Mouse (Mus musculus) embryonic facial prominence, embryonic 12.5 days (tissue): ENCODE data around the gene Hoxd13. TPM values are rescaled to one million over a fixed set of nuclear protein-coding genes. Genes with fewer than 3 reads are reported as not detected.

Experiments used
- ATAC-seq: fragments of 200-750 bp; cut with Nextera tagmentation; 2 replicates; pipeline ENCODE4 v1.8.0; 2017; ENCODE audit not compliant: insufficient number of reproducible peaks, insufficient read depth, low FRiP score, low TSS enrichment
- H3K27ac ChIP-seq: fragments of 300-500 bp; sonication (generic); 2 replicates; pipeline ENCODE4 v1.5.1; 2016; ENCODE audit warnings: mild to moderate bottlenecking
- H3K27me3 ChIP-seq: fragments of 300-500 bp; sonication (generic); 2 replicates; pipeline ENCODE4 v1.6.1; 2016; ENCODE audit warnings: mild to moderate bottlenecking, moderate library complexity
- H3K36me3 ChIP-seq: fragments of 300-500 bp; sonication (generic); 2 replicates; pipeline ENCODE4 v1.6.1; 2016; ENCODE audit warnings: mild to moderate bottlenecking
- H3K4me1 ChIP-seq: fragments of 300-500 bp; sonication (generic); 2 replicates; pipeline ENCODE4 v1.6.1; 2016
- H3K4me2 ChIP-seq: fragments of 300-500 bp; sonication (generic); replicated peaks from 2 replicates; pipeline ENCODE4 v1.6.1; 2016; ENCODE audit warnings: mild to moderate bottlenecking, moderate library complexity
- H3K4me3 ChIP-seq: fragments of 300-500 bp; sonication (generic); 2 replicates; pipeline ENCODE4 v1.5.1; 2016; ENCODE audit warnings: mild to moderate bottlenecking
- H3K9ac ChIP-seq: fragments of 300-500 bp; sonication (generic); 2 replicates; pipeline ENCODE4 v1.6.1; 2016; ENCODE audit warnings: mild to moderate bottlenecking, moderate library complexity
- H3K9me3 ChIP-seq: fragments of 300-500 bp; sonication (generic); 2 replicates; pipeline ENCODE4 v1.6.1; 2016; ENCODE audit warnings: mild to moderate bottlenecking, moderate library complexity
- WGBS: fragments of 180-500 bp; shearing (Covaris S2); methylation state at CpG from one replicate; pipeline ENCODE4 v1.1.7; 2016; 5-methylcytosine and 5-hydroxymethylcytosine counted together
- polyA plus RNA-seq: library from polyadenylated mRNA; unstranded; fragments of >200 nt; fragmentation: Nextera tagmentation; extraction: Ambion mirVana; gene quantifications from 2 replicates; pipeline ENCODE4 v1.2.1, GENCODE M21; 2016

Hoxd13 gene
- polyA plus RNA-seq, 1 experiment from 2014 or later, result not detected

- peaks cover 9% of the 10 kb centered on the region; the same call in 1 of the 2 replicates for H3K4me1 ChIP-seq
- under 1% methylated on average over 65 of the region's 69 CpGs for WGBS
- no peaks in the 10 kb centered on the region for H3K9me3 ChIP-seq
- H3K36me3 ChIP-seq, result no peaks in the 10 kb centered on the region
- peak overlapping the region; percentile 50 for H3K4me2 ChIP-seq
- peak overlapping the region; percentile 32 for H3K4me3 ChIP-seq
- no peak overlapping the region; the same call in 1 of the 2 replicates for H3K9ac ChIP-seq
- H3K27me3 ChIP-seq, result peaks cover 74% of the 10 kb centered on the region
- no peak overlapping the region for H3K27ac ChIP-seq
- no peak for ATAC-seq
Observed at GRCm38 (mm10) chr2:74655821-74656631, 12.1 kb upstream of the Hoxd13 start.

DNA sequence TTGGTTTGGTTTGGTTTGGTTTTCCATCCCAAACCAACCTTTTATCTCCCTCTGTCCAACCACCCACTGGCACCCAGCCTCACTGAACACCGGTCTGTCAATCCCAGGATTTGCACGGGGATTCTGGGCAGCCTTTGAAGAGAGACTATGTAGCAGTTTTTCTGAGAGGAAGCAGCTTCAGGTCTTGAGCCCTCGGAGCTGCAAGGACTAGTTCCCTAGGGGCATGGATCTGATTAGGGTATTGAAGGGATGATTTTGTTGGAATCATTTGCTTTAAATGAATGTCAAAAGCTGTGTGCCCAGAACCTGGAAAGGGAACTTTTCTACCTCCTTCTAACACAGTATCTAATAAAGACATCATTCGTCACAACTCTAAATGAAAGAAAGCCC is 11.5 kb upstream of the Hoxd13 start:
- no peak for ATAC-seq
- Histone ChIP-seq H3K4me1 (peaks cover 9% of the 10 kb centered on the region; the same call in 1 of the 2 replicates), H3K4me3 (no peak overlapping the region), H3K27me3 (peaks cover 75% of the 10 kb centered on the region), H3K27ac (no peak overlapping the region), H3K9ac (no peak overlapping the region), H3K36me3 (no peaks in the 10 kb centered on the region), H3K4me2 (no peak overlapping the region), H3K9me3 (no peaks in the 10 kb centered on the region)
- 4% methylated on average over 4 of the region's 4 CpGs for WGBS

- no peak overlapping the region for H3K27ac ChIP-seq
- H3K4me3 ChIP-seq, result peak overlapping the region; percentile 15; the same call in 1 of the 2 replicates
- WGBS, result 2% methylated on average over 62 of the region's 62 CpGs
- no peak overlapping the region for H3K9ac ChIP-seq
- no peak for ATAC-seq
- H3K4me1 ChIP-seq, result peaks cover 9% of the 10 kb centered on the region; the same call in 1 of the 2 replicates
- H3K4me2 ChIP-seq, result peak overlapping the region; percentile 15; the same call in 1 of the 2 replicates
- peaks cover 75% of the 10 kb centered on the region for H3K27me3 ChIP-seq
- no peaks in the 10 kb centered on the region for H3K9me3 ChIP-seq
- no peaks in the 10 kb centered on the region for H3K36me3 ChIP-seq
Observed at GRCm38 (mm10) chr2:74657251-74658023, 10.7 kb upstream of the Hoxd13 start.

DNA sequence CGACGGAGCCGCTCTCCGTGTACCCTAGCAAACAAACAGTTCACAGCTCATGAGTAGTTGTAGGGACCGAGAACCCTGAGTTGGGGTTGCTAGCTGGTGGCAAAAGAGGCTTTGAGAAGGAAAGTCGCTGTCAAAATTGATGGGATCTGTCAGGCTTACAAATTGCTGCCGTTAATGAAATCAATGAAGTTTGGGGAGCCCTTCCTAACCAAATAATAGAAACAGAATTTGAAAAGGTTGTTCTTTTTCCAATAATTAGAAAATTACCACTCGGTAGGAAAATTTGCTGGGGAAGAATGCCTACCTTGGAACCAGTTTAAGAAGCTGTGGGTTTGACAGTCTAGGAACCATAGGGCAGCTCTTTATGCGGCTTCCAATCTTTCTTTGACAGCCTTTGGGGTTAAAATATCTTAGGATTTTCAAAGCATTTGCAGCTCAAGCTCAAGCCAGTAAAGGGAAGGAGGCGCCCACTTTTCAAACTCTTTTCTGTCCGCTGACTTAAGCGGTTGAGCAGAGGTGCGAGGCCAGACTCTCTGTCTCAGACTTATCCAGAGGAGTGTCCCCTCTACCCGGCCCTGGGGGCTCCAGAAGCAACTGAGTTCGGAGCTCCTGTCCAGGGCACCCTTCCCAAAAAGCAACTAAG is 10.0 kb upstream of the Hoxd13 start:
- Histone ChIP-seq H3K27me3 (peaks cover 80% of the 10 kb centered on the region), H3K4me2 (no peak overlapping the region), H3K27ac (no peak overlapping the region), H3K9me3 (no peaks in the 10 kb centered on the region), H3K9ac (no peak overlapping the region), H3K36me3 (no peaks in the 10 kb centered on the region), H3K4me3 (peak overlapping the region; percentile 15; the same call in 1 of the 2 replicates), H3K4me1 (peaks cover 9% of the 10 kb centered on the region; the same call in 1 of the 2 replicates)
- WGBS, result 2% methylated on average over 15 of the region's 15 CpGs
- no peak for ATAC-seq

DNA sequence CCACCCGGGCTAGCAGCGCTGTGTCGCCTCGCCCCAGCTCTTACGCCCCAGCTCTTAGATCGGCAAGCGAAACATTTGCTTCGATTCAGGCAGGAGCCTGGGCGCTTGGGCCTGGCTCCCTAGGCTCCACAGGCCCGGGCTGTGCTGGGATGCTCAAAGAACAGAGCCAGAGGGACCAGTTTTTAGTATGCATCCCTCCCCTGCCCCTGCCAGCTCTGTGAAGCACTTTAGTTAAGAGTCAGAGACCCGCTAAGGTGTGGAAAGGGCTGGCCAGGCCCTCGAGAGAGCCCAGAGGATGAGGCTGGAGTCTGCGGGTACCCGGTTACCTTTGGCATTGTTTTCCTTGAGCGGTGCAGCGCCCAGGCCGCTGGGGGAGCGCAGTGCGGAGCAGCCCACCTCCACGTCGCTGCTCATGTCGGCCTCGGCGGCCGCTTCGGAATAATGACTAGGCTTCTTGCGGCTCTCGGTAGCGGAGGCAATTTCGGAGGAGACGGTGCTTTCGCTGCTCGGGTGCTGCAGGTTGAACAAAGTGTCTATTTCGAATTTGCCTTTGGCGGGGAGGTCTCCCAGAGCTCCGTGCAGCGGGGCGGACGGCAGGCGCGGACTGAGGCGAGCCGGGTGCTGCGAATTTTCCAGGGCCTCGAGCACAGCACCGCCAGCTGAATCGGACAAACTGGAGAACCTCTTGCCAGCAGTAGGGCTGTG is 9.3 kb upstream of the Hoxd13 start:
- no peak overlapping the region for H3K9ac ChIP-seq
- no peaks in the 10 kb centered on the region for H3K36me3 ChIP-seq
- peak overlapping the region; percentile 10; the same call in 1 of the 2 replicates for H3K4me3 ChIP-seq
- peaks cover 9% of the 10 kb centered on the region; the same call in 1 of the 2 replicates for H3K4me1 ChIP-seq
- no peak overlapping the region for H3K27ac ChIP-seq
- peaks cover 85% of the 10 kb centered on the region for H3K27me3 ChIP-seq
- H3K4me2 ChIP-seq, result 0 out of 2 replicates have a peak overlapping the region, but pooled peaks have one; percentile 11
- no peak for ATAC-seq
- H3K9me3 ChIP-seq, result no peaks in the 10 kb centered on the region
- WGBS, result under 1% methylated on average over 47 of the region's 47 CpGs

- Histone ChIP-seq H3K4me2 (0 out of 2 replicates have a peak within 1 kb of the TSS, but pooled peaks have one; percentile 11), H3K27me3 (peaks cover 85% of the 10 kb centered on the region), H3K9ac (no peak within 1 kb of the TSS), H3K27ac (no peak within 1 kb of the TSS), H3K9me3 (no peaks in the 10 kb centered on the region), H3K4me1 (peaks cover 9% of the 10 kb centered on the region; the same call in 1 of the 2 replicates), H3K36me3 (no peaks in the 10 kb centered on the region), H3K4me3 (peak within 1 kb of the TSS; percentile 10; the same call in 1 of the 2 replicates)
- no peak for ATAC-seq
- 2% methylated on average over 28 of the region's 28 CpGs for WGBS
Observed at GRCm38 (mm10) chr2:74659507-74660005, 8.6 kb upstream of the Hoxd13 start, which contains the start of gene Evx2. Evx2 (minus strand) TSS chr2:74659557.

DNA sequence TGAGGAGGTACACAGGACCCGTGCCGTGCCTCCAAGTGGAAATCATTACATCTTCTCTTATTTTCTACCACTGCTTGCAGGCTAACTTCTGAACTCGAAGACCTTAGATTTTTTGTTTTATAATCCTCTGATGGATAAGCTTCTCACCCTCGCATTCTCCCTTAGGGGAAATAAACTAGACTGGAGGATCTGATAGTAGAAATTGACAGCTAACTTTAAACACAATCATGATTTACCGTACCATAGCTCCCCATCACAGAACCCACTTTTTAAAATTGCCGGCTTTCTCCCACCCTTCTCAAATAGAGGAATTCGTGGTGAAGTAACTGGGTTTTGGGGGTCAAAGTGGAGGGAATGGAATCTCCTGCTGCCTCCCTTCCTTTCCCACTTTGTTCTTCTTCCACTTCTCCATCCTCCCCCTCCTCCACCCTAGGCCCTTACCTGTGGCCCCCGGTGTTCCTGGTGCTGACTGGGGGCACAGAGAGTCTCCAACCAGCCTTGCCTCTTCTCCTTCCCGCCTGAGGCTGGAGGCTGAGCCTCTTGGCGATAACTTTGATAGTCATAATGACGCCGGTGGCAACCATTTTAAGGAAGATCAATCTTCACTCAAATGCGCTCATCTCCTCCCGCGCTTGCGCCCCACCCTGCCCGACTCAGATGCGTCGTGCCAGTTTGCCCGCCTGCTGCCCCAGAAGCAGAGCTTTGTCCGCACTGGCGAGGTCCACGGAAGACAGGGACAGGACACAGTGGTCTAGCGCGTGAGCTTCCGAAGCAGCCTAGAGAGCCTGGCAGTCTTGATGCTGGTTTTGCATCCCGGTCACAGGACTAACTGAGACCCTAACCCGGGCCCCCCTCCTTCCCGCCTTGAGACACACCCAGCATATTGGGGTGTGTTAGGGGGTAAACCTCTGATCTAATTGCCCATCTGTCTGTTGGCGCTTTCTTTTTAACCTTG is 7.4 kb upstream of the Hoxd13 start:
- no peak overlapping the region for H3K4me2 ChIP-seq
- no peak; the same call in 1 of the 2 replicates for ATAC-seq
- no peak overlapping the region for H3K9ac ChIP-seq
- H3K27ac ChIP-seq, result no peak overlapping the region
- H3K4me1 ChIP-seq, result peaks cover 5% of the 10 kb centered on the region; the same call in 1 of the 2 replicates
- H3K4me3 ChIP-seq, result no peak overlapping the region
- no peaks in the 10 kb centered on the region for H3K9me3 ChIP-seq
- H3K36me3 ChIP-seq, result no peaks in the 10 kb centered on the region
- 3% methylated on average over 30 of the region's 30 CpGs for WGBS
- H3K27me3 ChIP-seq, result peaks cover 81% of the 10 kb centered on the region

DNA sequence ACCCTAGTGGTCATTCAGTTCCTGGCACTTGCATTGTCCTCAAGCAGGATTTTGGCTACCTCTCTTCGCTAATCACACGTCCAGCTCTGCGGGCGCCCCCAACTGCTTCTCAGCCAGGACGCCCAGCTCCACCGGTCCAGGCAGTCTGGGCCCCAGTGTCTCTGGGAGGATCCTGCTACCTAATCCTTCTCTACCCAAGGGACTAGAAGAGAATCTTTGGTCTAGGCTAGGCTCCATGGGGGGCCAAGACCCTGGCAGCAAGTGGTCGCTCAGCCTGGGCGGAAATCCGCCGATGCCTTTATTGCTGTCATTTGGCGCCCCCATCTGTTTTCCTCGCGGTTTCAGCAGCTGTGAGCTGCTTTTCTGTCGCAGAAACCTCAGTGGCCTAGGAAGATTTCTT is 6.4 kb upstream of the Hoxd13 start:
- Histone ChIP-seq H3K27ac (no peak overlapping the region), H3K9ac (no peak overlapping the region), H3K36me3 (no peaks in the 10 kb centered on the region), H3K27me3 (peaks cover 79% of the 10 kb centered on the region), H3K4me1 (no peaks in the 10 kb centered on the region), H3K9me3 (no peaks in the 10 kb centered on the region), H3K4me2 (peak overlapping the region; percentile 24), H3K4me3 (no peak overlapping the region)
- 2% methylated on average over 14 of the region's 14 CpGs for WGBS
- ATAC-seq, result no peak

DNA sequence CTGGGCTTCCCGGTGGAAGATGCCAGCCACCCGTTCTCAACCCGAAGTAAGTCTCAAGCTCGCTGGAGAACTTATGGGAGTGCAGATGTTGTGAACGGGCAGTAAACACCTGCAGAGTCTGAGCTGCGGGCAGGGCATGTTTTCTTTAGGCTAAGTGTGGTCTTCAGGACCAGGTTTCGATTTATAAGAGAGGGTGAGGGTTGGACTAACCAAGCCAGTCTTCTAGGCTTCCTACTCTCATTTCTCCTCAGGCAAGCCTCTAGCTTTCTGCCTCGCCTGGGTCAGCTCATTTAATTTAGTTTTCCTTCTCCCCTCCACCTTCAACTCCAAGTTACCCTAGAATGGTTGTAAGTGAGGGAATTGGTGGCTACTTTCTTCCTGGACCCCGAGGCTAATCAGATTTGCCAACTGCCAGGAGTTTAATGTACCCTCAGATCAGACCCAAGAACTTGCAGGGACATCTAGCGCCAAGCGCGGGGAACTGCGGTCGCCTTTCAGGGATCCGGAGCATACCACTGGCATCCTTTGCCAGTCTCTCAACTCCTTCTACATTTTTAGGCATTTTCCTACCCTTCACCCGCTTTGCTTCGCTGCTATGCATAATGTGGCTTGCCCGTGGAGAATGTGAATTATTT is 4.7 kb upstream of the Hoxd13 start:
- ATAC-seq, result no peak
- Histone ChIP-seq H3K27ac (no peak overlapping the region), H3K9ac (no peak overlapping the region), H3K27me3 (peaks cover 83% of the 10 kb centered on the region), H3K9me3 (no peaks in the 10 kb centered on the region), H3K4me3 (no peak overlapping the region), H3K36me3 (no peaks in the 10 kb centered on the region), H3K4me2 (no peak overlapping the region), H3K4me1 (peaks cover 7% of the 10 kb centered on the region)
- WGBS, result 5% methylated on average over 18 of the region's 18 CpGs

GRCm38 (mm10) chr2:74666411-74666810 is 1.7 kb upstream of the Hoxd13 start:
- ATAC-seq, result no peak
- Histone ChIP-seq H3K9me3 (no peaks in the 10 kb centered on the region), H3K36me3 (no peaks in the 10 kb centered on the region), H3K9ac (no peak overlapping the region), H3K4me2 (no peak overlapping the region), H3K4me3 (no peak overlapping the region), H3K4me1 (peaks cover 9% of the 10 kb centered on the region), H3K27ac (no peak overlapping the region), H3K27me3 (peaks cover 84% of the 10 kb centered on the region)
- WGBS, result 2% methylated on average over 7 of the region's 7 CpGs
